Mouse (Mus musculus) MEL (cell line): ENCODE results near the gene Sned1. TPM values are rescaled to one million over a fixed set of nuclear protein-coding genes. Genes with fewer than 3 reads are reported as not detected.

Experiments
- DNase-seq: peaks from one replicate; pipeline ENCODE4 v3.0.0; 2011; ENCODE audit warnings: low read depth, low spot score
- H3K27ac ChIP-seq: 2 replicates; pipeline ENCODE4 v1.5.1; 2012; ENCODE audit warnings: low read depth, mild to moderate bottlenecking, control low read depth, low read length, moderate library complexity; ENCODE audit not compliant: control insufficient read depth
- H3K27me3 ChIP-seq, 2 experiments: fragments of 150-350 bp in 1 of 2; sonication (generic) in 1 of 2; 2 replicates each; pipeline ENCODE4 v1.6.1; 2012; ENCODE audit warnings: low read length in 2 of 2, mild to moderate bottlenecking in 2 of 2, improper control_type of control experiment in 1 of 2, moderate library complexity in 1 of 2; ENCODE audit not compliant: insufficient read depth in 2 of 2, control insufficient read depth in 1 of 2
- H3K36me3 ChIP-seq, 2 experiments: 2 replicates each; pipeline ENCODE4 v1.6.1; 2012 to 2014; ENCODE audit warnings: low read length in 2 of 2, improper control_type of control experiment in 1 of 2, inconsistent platforms in 1 of 2, mild to moderate bottlenecking in 1 of 2; ENCODE audit not compliant: insufficient read depth in 2 of 2, control insufficient read depth in 1 of 2
- H3K4me1 ChIP-seq, 2 experiments: fragments of 150-350 bp in 1 of 2; sonication (generic) in 1 of 2; 2 replicates each; pipeline ENCODE4 v1.6.1; 2012; ENCODE audit warnings: low read length in 2 of 2, improper control_type of control experiment in 1 of 2, mild to moderate bottlenecking in 1 of 2; ENCODE audit not compliant: insufficient read depth in 2 of 2, control insufficient read depth in 1 of 2
- H3K4me3 ChIP-seq, 2 experiments: fragments of 150-350 bp in 1 of 2; sonication (generic) in 1 of 2; 2 replicates each; pipeline ENCODE4 v1.5.1; 2012; ENCODE audit warnings: low read depth in 2 of 2, low read length in 2 of 2, mild to moderate bottlenecking in 2 of 2, moderate library complexity in 2 of 2, control low read depth in 1 of 2, improper control_type of control experiment in 1 of 2; ENCODE audit not compliant: control insufficient read depth in 1 of 2, insufficient read depth in 1 of 2
- H3K79me2 ChIP-seq: 2 replicates; pipeline ENCODE4 v1.6.1; 2012; ENCODE audit warnings: mild to moderate bottlenecking, low read length, moderate library complexity; ENCODE audit not compliant: control insufficient read depth, poor library complexity, insufficient read depth
- H3K9ac ChIP-seq: 2 replicates; pipeline ENCODE4 v1.6.1; 2012; ENCODE audit warnings: low read depth, mild to moderate bottlenecking, control low read depth, low read length, moderate library complexity; ENCODE audit not compliant: control insufficient read depth, poor library complexity, severe bottlenecking
- H3K9me3 ChIP-seq: fragments of 150-350 bp; sonication (generic); replicated peaks from 2 replicates; pipeline ENCODE4 v1.6.1; 2012; ENCODE audit warnings: mild to moderate bottlenecking, low read length, improper control_type of control experiment, moderate library complexity; ENCODE audit not compliant: insufficient read depth
- E2F4 ChIP-seq: IDR thresholded peaks from 2 replicates; pipeline ENCODE4 v1.6.1; 2011; ENCODE audit warnings: low read depth, low read length, improper control_type of control experiment, borderline replicate concordance
- ETS1 ChIP-seq: IDR thresholded peaks from 2 replicates; pipeline ENCODE4 v1.6.1; 2012; ENCODE audit warnings: low read depth, mild to moderate bottlenecking, inconsistent platforms, low read length, improper control_type of control experiment, moderate library complexity
- KAT2A ChIP-seq: conservative IDR thresholded peaks from 2 replicates; pipeline ENCODE4 v1.6.1; 2012; ENCODE audit warnings: low read depth, low read length, improper control_type of control experiment, inconsistent platforms
- MXI1 ChIP-seq: IDR thresholded peaks from 2 replicates; pipeline ENCODE4 v1.6.1; 2011; ENCODE audit warnings: mild to moderate bottlenecking, low read depth, low read length, improper control_type of control experiment
- MYB ChIP-seq: IDR thresholded peaks from 2 replicates; pipeline ENCODE4 v1.6.1; 2011; ENCODE audit warnings: mild to moderate bottlenecking, low read depth, low read length, improper control_type of control experiment
- MYC ChIP-seq: IDR thresholded peaks from 2 replicates; pipeline ENCODE4 v1.6.1; 2011; ENCODE audit warnings: low read depth, mild to moderate bottlenecking, low read length, improper control_type of control experiment, moderate library complexity
- POLR2AphosphoS5 ChIP-seq: IDR thresholded peaks from 2 replicates; pipeline ENCODE4 v1.6.1; 2012; ENCODE audit warnings: low read depth, borderline replicate concordance, mild to moderate bottlenecking, inconsistent platforms, low read length, moderate library complexity, mixed read lengths
- TCF12 ChIP-seq: IDR thresholded peaks from 2 replicates; pipeline ENCODE4 v1.6.1; 2014; ENCODE audit warnings: low read depth, mild to moderate bottlenecking, inconsistent platforms, low read length, improper control_type of control experiment, moderate library complexity
- UBTF ChIP-seq: IDR thresholded peaks from 2 replicates; pipeline ENCODE4 v1.6.1; 2012; ENCODE audit warnings: low read depth, mild to moderate bottlenecking, inconsistent platforms, low read length, improper control_type of control experiment, moderate library complexity, borderline replicate concordance; ENCODE audit not compliant: insufficient read depth
- ZMIZ1 ChIP-seq: IDR thresholded peaks from 2 replicates; pipeline ENCODE4 v1.6.1; 2012; ENCODE audit warnings: low read depth, mild to moderate bottlenecking, inconsistent platforms, low read length, improper control_type of control experiment, moderate library complexity
- ZNF384 ChIP-seq: IDR thresholded peaks from 2 replicates; pipeline ENCODE4 v1.6.1; 2012; ENCODE audit warnings: low read depth, mild to moderate bottlenecking, inconsistent platforms, low read length, improper control_type of control experiment
- polyA plus RNA-seq, 2 experiments: library from polyadenylated mRNA; stranded (reverse) in 1 of 2; unstranded in 1 of 2; fragments of >175 nt in 1 of 2; fragments of >200 nt in 1 of 2; gene quantifications; 2 replicates each; pipeline versions ENCODE4 v1.2.1 to v1.2.4; 2012; ENCODE audit warnings: low replicate concordance in 2 of 2, low read depth in 1 of 2; ENCODE audit not compliant: insufficient read length in 2 of 2, insufficient read depth in 1 of 2, missing spikeins in 1 of 2
- total RNA-seq: library from RNA; depleted of rRNA; stranded (reverse); fragments of 300-350 nt; gene quantifications from 2 replicates; pipeline ENCODE4 v1.2.3, GENCODE M21; 2012; rRNA removed

The Sned1 gene
- total and polyA plus RNA-seq, 3 experiments, result 0.12 to 0.13 TPM; not detected in 1

- no peaks in the 10 kb centered on the region for H3K9me3 ChIP-seq
- H3K36me3 ChIP-seq, result peaks cover 13 to 22% of the 10 kb centered on the region in 2 experiments
- peaks cover 3 to 8% of the 10 kb centered on the region in 2 experiments; a peak in 2 of 4 replicates for H3K4me1 ChIP-seq
- H3K27me3 ChIP-seq, result no peaks in the 10 kb centered on the region
- H3K9ac ChIP-seq, result no peak overlapping the region
- H3K4me3 ChIP-seq, result no peak overlapping the region
- no peak for DNase-seq
- peaks cover 26% of the 10 kb centered on the region for H3K79me2 ChIP-seq
- TF ChIP-seq MXI1 (no peak), POLR2AphosphoS5 (no peak), MYB (no peak), UBTF (no peak), E2F4 (no peak)
- TF ChIP-seq, all 39 proteins: peak for 0
- no peak overlapping the region for H3K27ac ChIP-seq
These were observed 111.5 kb downstream of the Sned1 start for GRCm38 (mm10) chr1:93347176-93347575.

DNA sequence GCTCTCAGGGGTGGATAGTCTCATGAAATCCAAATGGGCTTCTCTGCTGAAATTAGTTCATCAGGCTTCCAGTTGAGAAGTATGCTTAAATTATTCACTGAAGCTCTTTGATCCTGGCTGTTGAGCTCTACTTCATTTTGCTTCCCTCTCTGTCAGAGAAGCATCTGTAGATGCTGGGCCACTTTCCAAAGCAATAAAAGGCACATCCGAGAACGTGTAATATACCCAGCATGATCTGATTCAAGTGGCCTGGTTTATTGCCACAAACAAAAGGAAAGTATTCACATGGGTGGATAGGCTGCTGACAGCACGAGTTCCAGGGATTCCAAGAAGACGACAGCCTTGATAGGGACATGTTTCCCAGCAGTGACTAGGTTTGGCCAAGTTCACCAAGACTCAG lies 114.1 kb downstream of the Sned1 start:
- H3K9ac ChIP-seq, result no peak overlapping the region
- H3K4me1 ChIP-seq, result peaks cover 0 to 4% of the 10 kb centered on the region in 2 experiments; a peak in 1 of 4 replicates
- no peaks in the 10 kb centered on the region for H3K9me3 ChIP-seq
- H3K79me2 ChIP-seq, result peaks cover 10% of the 10 kb centered on the region
- no peak for DNase-seq
- peaks cover 9 to 29% of the 10 kb centered on the region in 2 experiments for H3K36me3 ChIP-seq
- H3K27me3 ChIP-seq, result no peaks in the 10 kb centered on the region
- TF ChIP-seq ZMIZ1 (no peak), MYC (no peak), ETS1 (no peak), TCF12 (no peak), ZNF384 (no peak), KAT2A (no peak)
- H3K27ac ChIP-seq, result no peak overlapping the region
- H3K4me3 ChIP-seq, result no peak overlapping the region

Other genes starting within 250 kb of the Sned1 start
- not detected in 2 replicates for gene Aqp12, start 229.5 kb upstream of the Sned1 start, total RNA-seq
- gene Aqp12, start 229.5 kb upstream of the Sned1 start, polyA plus RNA-seq, result not detected
- gene Kif1a, start 133.9 kb upstream of the Sned1 start, total RNA-seq, result not detected in 2 replicates
- not detected for gene Kif1a, start 133.9 kb upstream of the Sned1 start, polyA plus RNA-seq
- not detected in 2 replicates for gene Agxt, start 100.6 kb upstream of the Sned1 start, total RNA-seq
- gene Agxt, start 100.6 kb upstream of the Sned1 start, polyA plus RNA-seq, result not detected
- not detected in 2 replicates for gene 2310007B03Rik, start 74.9 kb upstream of the Sned1 start, total RNA-seq
- not detected for gene 2310007B03Rik, start 74.9 kb upstream of the Sned1 start, polyA plus RNA-seq
- gene Crocc2, start 67.1 kb upstream of the Sned1 start, total RNA-seq, result not detected in 2 replicates
- not detected for gene Crocc2, start 67.1 kb upstream of the Sned1 start, polyA plus RNA-seq
- 29.8 and 34.6 TPM in 2 replicates for gene Mterf4, start 70.1 kb downstream of the Sned1 start, total RNA-seq
- gene Mterf4, start 70.1 kb downstream of the Sned1 start, polyA plus RNA-seq, result 10 to 100 TPM in 1 of 2 experiments, not detected in 1; 33.9 TPM
- gene Ppp1r7, start 107.0 kb downstream of the Sned1 start, total RNA-seq, result 32.4 and 36.6 TPM in 2 replicates
- gene Ppp1r7, start 107.0 kb downstream of the Sned1 start, polyA plus RNA-seq, result 100 to 1,000 TPM in 1 of 2 experiments, 10 to 100 TPM in 1; 74.9 to 131 TPM
- 17.4 and 22.5 TPM in 2 replicates for gene Pask, start 107.6 kb downstream of the Sned1 start, total RNA-seq
- 10 to 100 TPM in 1 of 2 experiments, not detected in 1; 19.0 TPM for gene Pask, start 107.6 kb downstream of the Sned1 start, polyA plus RNA-seq
- not detected in 2 replicates for gene Ano7, start 138.1 kb downstream of the Sned1 start, total RNA-seq
- gene Ano7, start 138.1 kb downstream of the Sned1 start, polyA plus RNA-seq, result under 1 TPM in 1 of 2 experiments, not detected in 1; 0.03 TPM
- 141 and 160 TPM in 2 replicates for gene Hdlbp, start 243.0 kb downstream of the Sned1 start, total RNA-seq
- 1,000 to 10,000 TPM in 1 of 2 experiments, 100 to 1,000 TPM in 1; 271 to 1,954 TPM for gene Hdlbp, start 243.0 kb downstream of the Sned1 start, polyA plus RNA-seq